Mouse (Mus musculus) CD4-positive, CD25-positive, alpha-beta regulatory T cell, adult 4 months (primary cell): ENCODE results near the gene Gpd2. TPM values are rescaled to one million over a fixed set of nuclear protein-coding genes. Genes with fewer than 3 reads are reported as not detected.

Experiments
- ATAC-seq: one replicate; pipeline ENCODE4 v1.8.0; 2017
- polyA plus RNA-seq, 2 experiments: library from polyadenylated mRNA; unstranded; fragments of 100-300 nt; shearing (Covaris generic); gene quantifications; one replicate each; pipeline ENCODE4 v1.2.1; 2017

The Gpd2 gene
- polyA plus RNA-seq, 2 experiments from 2014 or later = 17.5 TPM

- ATAC-seq = no peak
Measured at GRCm38 (mm10) chr2:57251636-57252317, 14.3 kb downstream of the Gpd2 start.

- no peak for ATAC-seq
Measured at GRCm38 (mm10) chr2:57252542-57253301, 15.3 kb downstream of the Gpd2 start.

GRCm38 (mm10) chr2:57254267-57254666 lies 16.8 kb downstream of the Gpd2 start:
- no peak for ATAC-seq

GRCm38 (mm10) chr2:57255153-57255670 lies 17.8 kb downstream of the Gpd2 start:
- ATAC-seq = no peak

- ATAC-seq = no peak
Measured at GRCm38 (mm10) chr2:57255836-57256235, 18.4 kb downstream of the Gpd2 start.

- no peak for ATAC-seq
Measured at GRCm38 (mm10) chr2:57256459-57256858, 19.0 kb downstream of the Gpd2 start.

- ATAC-seq = no peak
Measured at GRCm38 (mm10) chr2:57261286-57262077, 24.0 kb downstream of the Gpd2 start.

- ATAC-seq = no peak
Measured at GRCm38 (mm10) chr2:57263431-57263830, 26.0 kb downstream of the Gpd2 start.

GRCm38 (mm10) chr2:57264912-57265311 lies 27.5 kb downstream of the Gpd2 start:
- no peak for ATAC-seq

GRCm38 (mm10) chr2:57266679-57267393 lies 29.4 kb downstream of the Gpd2 start:
- ATAC-seq = no peak

- ATAC-seq = no peak
Measured at GRCm38 (mm10) chr2:57267394-57267716, 29.9 kb downstream of the Gpd2 start.

- no peak for ATAC-seq
Measured at GRCm38 (mm10) chr2:57267896-57268295, 30.5 kb downstream of the Gpd2 start.

- no peak for ATAC-seq
Measured at GRCm38 (mm10) chr2:57268839-57269238, 31.4 kb downstream of the Gpd2 start.

- ATAC-seq = no peak
Measured at GRCm38 (mm10) chr2:57269690-57270435, 32.4 kb downstream of the Gpd2 start.

GRCm38 (mm10) chr2:57280190-57280723 lies 42.8 kb downstream of the Gpd2 start:
- ATAC-seq = no peak

- ATAC-seq = no peak
Measured at GRCm38 (mm10) chr2:57283791-57284190, 46.4 kb downstream of the Gpd2 start.

- ATAC-seq = no peak
Measured at GRCm38 (mm10) chr2:57285197-57285596, 47.8 kb downstream of the Gpd2 start.

GRCm38 (mm10) chr2:57287986-57288385 lies 50.6 kb downstream of the Gpd2 start:
- no peak for ATAC-seq

- ATAC-seq = no peak
Measured at GRCm38 (mm10) chr2:57293571-57293970, 56.1 kb downstream of the Gpd2 start.

GRCm38 (mm10) chr2:57296069-57296468 lies 58.6 kb downstream of the Gpd2 start:
- no peak for ATAC-seq

GRCm38 (mm10) chr2:57297226-57297625 lies 59.8 kb downstream of the Gpd2 start:
- no peak for ATAC-seq

- no peak for ATAC-seq
Measured at GRCm38 (mm10) chr2:57301539-57301938, 64.1 kb downstream of the Gpd2 start.
